Mouse (Mus musculus) liver, embryonic 12.5 days (tissue): ENCODE results near the gene Snrpn. TPM values are rescaled to one million over a fixed set of nuclear protein-coding genes. Genes with fewer than 3 reads are reported as not detected.

Experiments
- ATAC-seq: fragments of 200-750 bp; cut with Nextera tagmentation; 2 replicates; pipeline ENCODE4 v1.8.0; 2017; ENCODE audit warnings: moderate number of reproducible peaks, mild to moderate bottlenecking, moderate library complexity
- H3K27ac ChIP-seq: fragments of 300-500 bp; sonication (generic); 2 replicates; pipeline ENCODE4 v1.5.1; 2016; ENCODE audit warnings: mild to moderate bottlenecking
- H3K27me3 ChIP-seq: fragments of 300-500 bp; sonication (generic); replicated peaks from 2 replicates; pipeline ENCODE4 v1.6.1; 2016; ENCODE audit warnings: mild to moderate bottlenecking, moderate library complexity
- H3K36me3 ChIP-seq: fragments of 300-500 bp; sonication (generic); 2 replicates; pipeline ENCODE4 v1.6.1; 2016; ENCODE audit warnings: mild to moderate bottlenecking, moderate library complexity
- H3K4me1 ChIP-seq: fragments of 300-500 bp; sonication (generic); 2 replicates; pipeline ENCODE4 v1.6.1; 2016
- H3K4me2 ChIP-seq: fragments of 300-500 bp; sonication (generic); 2 replicates; pipeline ENCODE4 v1.6.1; 2016; ENCODE audit warnings: mild to moderate bottlenecking, moderate library complexity
- H3K4me3 ChIP-seq: fragments of 300-500 bp; sonication (generic); 2 replicates; pipeline ENCODE4 v1.5.1; 2016; ENCODE audit warnings: mild to moderate bottlenecking, moderate library complexity
- H3K9ac ChIP-seq: fragments of 300-500 bp; sonication (generic); 2 replicates; pipeline ENCODE4 v1.6.1; 2016; ENCODE audit warnings: mild to moderate bottlenecking, moderate library complexity
- H3K9me3 ChIP-seq: fragments of 300-500 bp; sonication (generic); replicated peaks from 2 replicates; pipeline ENCODE4 v1.6.1; 2016; ENCODE audit warnings: mild to moderate bottlenecking, moderate library complexity
- WGBS: fragments of 180-500 bp; shearing (Covaris S2); methylation state at CpG from one replicate; pipeline ENCODE4 v1.1.7; 2016; ENCODE audit not compliant: insufficient replicate concordance; 5-methylcytosine and 5-hydroxymethylcytosine counted together
- polyA plus RNA-seq: library from polyadenylated mRNA; unstranded; fragments of >200 nt; fragmentation: Nextera tagmentation; extraction: Ambion mirVana; gene quantifications from 2 replicates; pipeline ENCODE4 v1.2.1, GENCODE M21; 2016

The Snrpn gene
- polyA plus RNA-seq, 1 experiment from 2014 or later: 17.8 TPM

GRCm38 (mm10) chr7:60006262-60006661, 133.8 kb downstream of the Snrpn start:
- no peak overlapping the region for H3K27ac ChIP-seq
- no peak overlapping the region for H3K4me3 ChIP-seq
- no peak overlapping the region for H3K9ac ChIP-seq
- H3K36me3 ChIP-seq: no peaks in the 10 kb centered on the region
- 55% methylated on average over 2 of the region's 2 CpGs for WGBS
- no peak for ATAC-seq
- no peak overlapping the region for H3K4me2 ChIP-seq
- 0 out of 2 replicates have a peak, but pooled peaks cover 2% of the 10 kb centered on the region for H3K9me3 ChIP-seq
- H3K4me1 ChIP-seq: peaks cover 7% of the 10 kb centered on the region
- H3K27me3 ChIP-seq: no peaks in the 10 kb centered on the region

- 0 out of 2 replicates have a peak, but pooled peaks cover 2% of the 10 kb centered on the region for H3K9me3 ChIP-seq
- no peaks in the 10 kb centered on the region for H3K36me3 ChIP-seq
- WGBS: 40% methylated on average over 30 of the region's 30 CpGs
- H3K4me3 ChIP-seq: peak within 1 kb of the TSS; percentile 65
- peak within 1 kb of the TSS; percentile 67 for H3K9ac ChIP-seq
- H3K4me2 ChIP-seq: peak within 1 kb of the TSS; percentile 72
- no peaks in the 10 kb centered on the region for H3K27me3 ChIP-seq
- ATAC-seq: no peak
- H3K4me1 ChIP-seq: peaks cover 7% of the 10 kb centered on the region
- H3K27ac ChIP-seq: peak within 1 kb of the TSS; percentile 64
These were observed 135.3 kb downstream of the Snrpn start, which contains the start of the genes Snurf and Gm38393 for GRCm38 (mm10) chr7:60004606-60005330. TSS of gene Snurf (minus strand) at chr7:60005049. TSS of gene Gm38393 (minus strand) at chr7:60005064.

- Histone ChIP-seq H3K36me3 (no peaks in the 10 kb centered on the region), H3K9me3 (0 out of 2 replicates have a peak, but pooled peaks cover 2% of the 10 kb centered on the region), H3K27me3 (no peaks in the 10 kb centered on the region), H3K27ac (peak overlapping the region; percentile 64), H3K4me2 (peak overlapping the region; percentile 72), H3K9ac (peak overlapping the region; percentile 67), H3K4me3 (peak overlapping the region; percentile 65), H3K4me1 (peaks cover 7% of the 10 kb centered on the region)
- WGBS: 49% methylated on average over 22 of the region's 22 CpGs
- ATAC-seq: peak; percentile 77
These were observed 136.0 kb downstream of the Snrpn start for GRCm38 (mm10) chr7:60003921-60004605.

GRCm38 (mm10) chr7:60003006-60003865, 136.8 kb downstream of the Snrpn start:
- Histone ChIP-seq H3K4me1 (peaks cover 7% of the 10 kb centered on the region), H3K4me3 (peak overlapping the region; percentile 65), H3K27me3 (no peaks in the 10 kb centered on the region), H3K9me3 (0 out of 2 replicates have a peak, but pooled peaks cover 2% of the 10 kb centered on the region), H3K9ac (no peak overlapping the region), H3K36me3 (no peaks in the 10 kb centered on the region), H3K4me2 (peak overlapping the region; percentile 72), H3K27ac (peak overlapping the region; percentile 64; the same call in 1 of the 2 replicates)
- peak; percentile 79 for ATAC-seq
- 52% methylated on average over 12 of the region's 12 CpGs for WGBS

GRCm38 (mm10) chr7:59978646-59979045, 161.4 kb downstream of the Snrpn start:
- H3K27me3 ChIP-seq: no peaks in the 10 kb centered on the region
- no peak overlapping the region for H3K4me3 ChIP-seq
- no peaks in the 10 kb centered on the region for H3K4me1 ChIP-seq
- H3K9me3 ChIP-seq: no peaks in the 10 kb centered on the region
- H3K9ac ChIP-seq: no peak overlapping the region
- no peak overlapping the region for H3K4me2 ChIP-seq
- WGBS: 40% methylated on average over 1 of the region's 1 CpGs
- no peaks in the 10 kb centered on the region for H3K36me3 ChIP-seq
- H3K27ac ChIP-seq: no peak overlapping the region
- no peak for ATAC-seq

Other genes with a start within 250 kb of the Snrpn start
- gene Snurf, start 135.2 kb downstream of the Snrpn start, polyA plus RNA-seq: 13.5 and 17.3 TPM in 2 replicates
- gene Gm38393, start 135.2 kb downstream of the Snrpn start, polyA plus RNA-seq: 0.24 and 0.36 TPM in 2 replicates